Mouse (Mus musculus) lung, postnatal 0 days (tissue): ENCODE measurements around the gene Camkv. TPM values are rescaled to one million over a fixed set of nuclear protein-coding genes. Genes with fewer than 3 reads are reported as not detected.

Source experiments
- ATAC-seq: fragments of 200-750 bp; cut with Nextera tagmentation; 2 replicates; pipeline ENCODE4 v1.8.0; 2017; ENCODE audit warnings: moderate library complexity
- DNase-seq: peaks from one replicate; pipeline ENCODE4 v3.0.0-alpha.2; 2016; ENCODE audit warnings: low spot score
- H3K27ac ChIP-seq: fragments of 300-500 bp; sonication (generic); 2 replicates; pipeline ENCODE4 v1.5.1; 2014; ENCODE audit warnings: antibody characterized with exemption, mild to moderate bottlenecking, low read length, mixed read lengths
- H3K27me3 ChIP-seq: fragments of 300-500 bp; sonication (generic); replicated peaks from 2 replicates; pipeline ENCODE4 v1.6.1; 2014; ENCODE audit warnings: low read length, mixed read lengths; ENCODE audit not compliant: insufficient read depth
- H3K36me3 ChIP-seq: fragments of 300-500 bp; sonication (generic); 2 replicates; pipeline ENCODE4 v1.6.1; 2014; ENCODE audit warnings: low read length, mixed read lengths; ENCODE audit not compliant: insufficient read depth
- H3K4me1 ChIP-seq: fragments of 300-500 bp; sonication (generic); 2 replicates; pipeline ENCODE4 v1.6.1; 2014; ENCODE audit warnings: antibody characterized with exemption, low read depth, low read length, mixed read lengths; ENCODE audit not compliant: insufficient read depth
- H3K4me2 ChIP-seq: fragments of 300-500 bp; sonication (generic); replicated peaks from 2 replicates; pipeline ENCODE4 v1.6.1; 2014; ENCODE audit warnings: low read depth, mild to moderate bottlenecking, low read length, moderate library complexity, mixed read lengths
- H3K4me3 ChIP-seq: fragments of 300-500 bp; sonication (generic); 2 replicates; pipeline ENCODE4 v1.5.1; 2014; ENCODE audit warnings: low read depth, low read length
- H3K9ac ChIP-seq: fragments of 300-500 bp; sonication (generic); replicated peaks from 2 replicates; pipeline ENCODE4 v1.6.1; 2014; ENCODE audit warnings: low read depth, mild to moderate bottlenecking
- H3K9me3 ChIP-seq: fragments of 300-500 bp; sonication (generic); 2 replicates; pipeline ENCODE4 v1.6.1; 2016; ENCODE audit warnings: low read length, mixed read lengths
- CTCF ChIP-seq: IDR thresholded peaks from 2 replicates; pipeline ENCODE4 v1.5.1; 2016; ENCODE audit warnings: antibody characterized with exemption, mild to moderate bottlenecking
- EP300 ChIP-seq: IDR thresholded peaks from 2 replicates; pipeline ENCODE4 v1.6.1; 2016; ENCODE audit warnings: antibody characterized with exemption, mild to moderate bottlenecking, control low read depth
- WGBS: fragments of 180-500 bp; shearing (Covaris S2); extraction: QIAGEN DNeasy Blood & Tissue Kit; methylation state at CpG from one replicate; pipeline ENCODE4 v1.1.7; 2014; 5-methylcytosine and 5-hydroxymethylcytosine counted together
- polyA plus RNA-seq: library from polyadenylated mRNA; unstranded; fragments of >200 nt; fragmentation: Nextera tagmentation; extraction: Ambion mirVana; gene quantifications from 2 replicates; pipeline ENCODE4 v1.2.1, GENCODE M21; 2015

Gene Camkv
- polyA plus RNA-seq, 1 experiment from 2014 or later, result 0.12 TPM

GRCm38 (mm10) chr9:107936215-107936822 is 845 bp downstream of the Camkv start:
- H3K27ac ChIP-seq, result no peak overlapping the region
- H3K4me2 ChIP-seq, result peak overlapping the region; percentile 66
- no peaks in the 10 kb centered on the region for H3K36me3 ChIP-seq
- H3K27me3 ChIP-seq, result peaks cover 6% of the 10 kb centered on the region; the same call in 1 of the 2 replicates
- WGBS, result 5% methylated on average over 28 of the region's 29 CpGs
- H3K9ac ChIP-seq, result peak overlapping the region; percentile 16; the same call in 1 of the 2 replicates
- no peak for DNase-seq
- no peak for ATAC-seq
- H3K4me1 ChIP-seq, result peaks cover 4% of the 10 kb centered on the region; the same call in 1 of the 2 replicates
- H3K4me3 ChIP-seq, result peak overlapping the region; percentile 28
- TF ChIP-seq CTCF (no peak), EP300 (no peak)
- H3K9me3 ChIP-seq, result no peaks in the 10 kb centered on the region

- Histone ChIP-seq H3K27me3 (peaks cover 6% of the 10 kb centered on the region; the same call in 1 of the 2 replicates), H3K4me1 (peaks cover 4% of the 10 kb centered on the region; the same call in 1 of the 2 replicates), H3K9me3 (no peaks in the 10 kb centered on the region), H3K36me3 (no peaks in the 10 kb centered on the region), H3K4me2 (no peak overlapping the region), H3K9ac (no peak overlapping the region), H3K4me3 (no peak overlapping the region), H3K27ac (no peak overlapping the region)
- DNase-seq, result no peak
- TF ChIP-seq EP300 (no peak), CTCF (no peak)
- no peak for ATAC-seq
- WGBS, result 33% methylated on average over 3 of the region's 3 CpGs
Observed at GRCm38 (mm10) chr9:107936831-107937230, 1.4 kb downstream of the Camkv start.

- H3K4me1 ChIP-seq, result no peaks in the 10 kb centered on the region; the same call in 1 of the 2 replicates
- no peaks in the 10 kb centered on the region for H3K27me3 ChIP-seq
- H3K27ac ChIP-seq, result no peak overlapping the region
- H3K4me3 ChIP-seq, result no peak overlapping the region
- 74% methylated on average over 31 of the region's 31 CpGs for WGBS
- no peak overlapping the region for H3K9ac ChIP-seq
- H3K4me2 ChIP-seq, result no peak overlapping the region
- no peaks in the 10 kb centered on the region for H3K36me3 ChIP-seq
- ATAC-seq, result no peak
- H3K9me3 ChIP-seq, result no peaks in the 10 kb centered on the region
- TF ChIP-seq EP300 (no peak), CTCF (no peak)
- no peak for DNase-seq
Observed at GRCm38 (mm10) chr9:107947241-107948194, 12.0 kb downstream of the Camkv start.

- Histone ChIP-seq H3K9me3 (no peaks in the 10 kb centered on the region), H3K27ac (no peak overlapping the region), H3K4me1 (no peaks in the 10 kb centered on the region; the same call in 1 of the 2 replicates), H3K36me3 (no peaks in the 10 kb centered on the region), H3K4me2 (no peak overlapping the region), H3K9ac (no peak overlapping the region), H3K27me3 (no peaks in the 10 kb centered on the region), H3K4me3 (no peak overlapping the region)
- WGBS, result 78% methylated on average over 13 of the region's 13 CpGs
- ATAC-seq, result no peak
- DNase-seq, result no peak
- no peak for TF ChIP-seq CTCF
- TF ChIP-seq EP300, result no peak
Observed at GRCm38 (mm10) chr9:107949184-107949921, 13.9 kb downstream of the Camkv start.

GRCm38 (mm10) chr9:107949922-107950235 is 14.4 kb downstream of the Camkv start, which contains the start of gene Traip:
TSS of gene Traip (plus strand) at chr9:107950136.
- no peaks in the 10 kb centered on the region; the same call in 1 of the 2 replicates for H3K4me1 ChIP-seq
- WGBS, result 84% methylated on average over 10 of the region's 10 CpGs
- H3K9ac ChIP-seq, result peak within 1 kb of the TSS; percentile 24
- 0 out of 2 replicates have a peak within 1 kb of the TSS, but pooled peaks have one; percentile 28 for H3K27ac ChIP-seq
- peak within 1 kb of the TSS; percentile 88 for H3K4me2 ChIP-seq
- no peaks in the 10 kb centered on the region for H3K27me3 ChIP-seq
- H3K36me3 ChIP-seq, result no peaks in the 10 kb centered on the region
- ATAC-seq (no peak), DNase-seq (no peak)
- no peaks in the 10 kb centered on the region for H3K9me3 ChIP-seq
- TF ChIP-seq CTCF, result no peak
- no peak for TF ChIP-seq EP300
- peak within 1 kb of the TSS; percentile 57 for H3K4me3 ChIP-seq
